Mouse (Mus musculus): Measurements from ENCODE around the gene Sorbs1.
"Not testable (repeated sequence)": the region's sequence is repeated elsewhere in the genome, so short reads cannot be mapped to it uniquely, and the experiment has no call there.

Gene Sorbs1

GRCm38 (mm10) chr19:40513632-40514078 is at the start of gene Sorbs1:
Gene Sorbs1 (minus strand): TSS chr19:40513779.
- peak; percentile 98 for DNase-seq

GRCm38 (mm10) chr19:40561521-40561920 is 47.9 kb upstream of the Sorbs1 start:
- DNase-seq = not testable (repeated sequence)

- DNase-seq = no peak
Observed at GRCm38 (mm10) chr19:40556029-40556428, 42.5 kb upstream of the Sorbs1 start.

- no peak for DNase-seq
Observed at GRCm38 (mm10) chr19:40555136-40555535, 41.6 kb upstream of the Sorbs1 start.

- DNase-seq = no peak
Observed at GRCm38 (mm10) chr19:40554343-40554742, 40.8 kb upstream of the Sorbs1 start.

GRCm38 (mm10) chr19:40553849-40554248 is 40.3 kb upstream of the Sorbs1 start:
- no peak for DNase-seq

GRCm38 (mm10) chr19:40553014-40553789 is 39.6 kb upstream of the Sorbs1 start:
- DNase-seq = no peak

- no peak for DNase-seq
Observed at GRCm38 (mm10) chr19:40549516-40550135, 36.0 kb upstream of the Sorbs1 start.

GRCm38 (mm10) chr19:40548796-40549515 is 35.4 kb upstream of the Sorbs1 start:
- no peak for DNase-seq

GRCm38 (mm10) chr19:40548386-40548785 is 34.8 kb upstream of the Sorbs1 start:
- no peak for DNase-seq

GRCm38 (mm10) chr19:40544856-40545255 is 31.3 kb upstream of the Sorbs1 start:
- peak; percentile 27 for DNase-seq

- DNase-seq = no peak
Observed at GRCm38 (mm10) chr19:40542776-40543175, 29.2 kb upstream of the Sorbs1 start.

- no peak for DNase-seq
Observed at GRCm38 (mm10) chr19:40536526-40536925, 22.9 kb upstream of the Sorbs1 start.

GRCm38 (mm10) chr19:40532525-40532924 is 18.9 kb upstream of the Sorbs1 start:
- no peak for DNase-seq

- DNase-seq = no peak
Observed at GRCm38 (mm10) chr19:40530323-40530722, 16.7 kb upstream of the Sorbs1 start.

- no peak for DNase-seq
Observed at GRCm38 (mm10) chr19:40528254-40528653, 14.7 kb upstream of the Sorbs1 start.

GRCm38 (mm10) chr19:40526367-40527014 is 12.9 kb upstream of the Sorbs1 start:
- no peak for DNase-seq

- no peak for DNase-seq
Observed at GRCm38 (mm10) chr19:40523431-40524005, 9.9 kb upstream of the Sorbs1 start.

GRCm38 (mm10) chr19:40520403-40520802 is 6.8 kb upstream of the Sorbs1 start:
- DNase-seq = no peak

GRCm38 (mm10) chr19:40518706-40519105 is 5.1 kb upstream of the Sorbs1 start:
- DNase-seq = no peak

- DNase-seq = no peak
Observed at GRCm38 (mm10) chr19:40515596-40515995, 2.0 kb upstream of the Sorbs1 start.

GRCm38 (mm10) chr19:40514376-40514775 is 797 bp upstream of the Sorbs1 start:
- DNase-seq = no peak
